Mouse (Mus musculus): ENCODE results near the gene Serhl. TPM values are rescaled to one million over a fixed set of nuclear protein-coding genes. Genes with fewer than 3 reads are reported as not detected.

Gene Serhl
- polyA plus RNA-seq, 1 experiment from 2014 or later: 61.0 TPM

DNA sequence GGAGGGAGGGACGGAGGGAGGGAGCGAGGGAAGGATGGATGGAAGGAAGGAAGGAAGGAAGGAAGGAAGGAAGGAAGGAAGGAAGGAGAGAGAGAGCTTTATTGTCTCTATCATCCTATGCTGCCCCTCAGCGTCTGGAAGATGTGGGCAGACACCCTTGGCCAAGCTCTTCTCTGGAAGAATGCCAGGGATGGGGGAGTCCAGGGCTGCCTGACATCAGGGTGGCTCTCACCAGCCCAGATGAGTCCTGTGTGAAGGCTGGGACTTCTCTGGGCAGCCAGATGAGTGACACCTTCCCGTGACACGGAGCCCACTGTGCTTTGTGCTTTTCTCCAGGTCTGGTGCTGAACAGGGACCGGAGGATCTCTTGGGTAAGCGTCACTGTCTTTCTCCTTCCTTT lies 22.6 kb downstream of the Serhl start:
- no peak overlapping the region for H3K9ac ChIP-seq (ENCODE audit: low read length)
- H3K4me1 ChIP-seq (ENCODE audit: control insufficient read depth, insufficient read depth, low read length): 0 out of 2 replicates have a peak, but pooled peaks cover 5% of the 10 kb centered on the region
- H3K27ac ChIP-seq (ENCODE audit: low read length): no peak overlapping the region
- H3K4me2 ChIP-seq (ENCODE audit: low read depth, low read length): no peak overlapping the region
- 79% methylated on average over 7 of the region's 7 CpGs for WGBS
- H3K27me3 ChIP-seq (ENCODE audit: control insufficient read depth, insufficient read depth, low read length): no peaks in the 10 kb centered on the region
- no peaks in the 10 kb centered on the region for H3K9me3 ChIP-seq (replicated peaks; ENCODE audit: control insufficient read depth, low read length)
- no peak for ATAC-seq (ENCODE audit: insufficient read depth, low FRiP score)
- peaks cover 15% of the 10 kb centered on the region; the same call in 1 of the 2 replicates for H3K36me3 ChIP-seq (ENCODE audit: control insufficient read depth, insufficient read depth, low read length)
- no peak overlapping the region for H3K4me3 ChIP-seq (replicated peaks; ENCODE audit: low read length)

GRCm38 (mm10) chr15:83112898-83113297 lies 23.6 kb downstream of the Serhl start:
- Histone ChIP-seq H3K9me3 (replicated peaks; ENCODE audit: control insufficient read depth, low read length) (no peaks in the 10 kb centered on the region), H3K36me3 (ENCODE audit: control insufficient read depth, insufficient read depth, low read length) (peaks cover 23% of the 10 kb centered on the region; the same call in 1 of the 2 replicates), H3K27ac (ENCODE audit: low read length) (no peak overlapping the region), H3K9ac (ENCODE audit: low read length) (no peak overlapping the region), H3K27me3 (ENCODE audit: control insufficient read depth, insufficient read depth, low read length) (no peaks in the 10 kb centered on the region), H3K4me2 (ENCODE audit: low read depth, low read length) (no peak overlapping the region), H3K4me1 (ENCODE audit: control insufficient read depth, insufficient read depth, low read length) (0 out of 2 replicates have a peak, but pooled peaks cover 5% of the 10 kb centered on the region), H3K4me3 (replicated peaks; ENCODE audit: low read length) (no peak overlapping the region)
- ATAC-seq (ENCODE audit: insufficient read depth, low FRiP score): peak; percentile 76; the same call in 1 of the 2 replicates
- WGBS: 11% methylated on average over 10 of the region's 11 CpGs

DNA sequence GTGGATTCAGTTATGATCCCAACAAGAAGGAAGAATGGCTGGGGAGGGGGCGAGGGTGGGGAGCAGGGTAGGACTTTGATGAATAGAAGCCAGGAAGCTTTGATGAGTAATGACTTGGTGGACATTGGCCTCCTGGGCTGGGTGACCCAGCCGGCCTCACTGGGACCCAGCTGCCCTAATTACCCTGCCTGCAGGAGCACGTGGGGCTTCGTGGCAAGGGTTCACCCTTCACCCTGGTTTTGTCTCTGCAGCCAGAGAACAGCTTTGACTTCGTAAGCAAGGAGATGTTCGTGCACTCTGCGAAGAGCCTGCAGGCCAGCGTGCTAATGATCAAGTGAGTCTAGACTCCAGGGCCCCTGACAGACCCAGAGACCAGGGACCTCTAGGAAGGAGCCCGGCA lies 24.8 kb downstream of the Serhl start:
- Histone ChIP-seq H3K9me3 (replicated peaks; ENCODE audit: control insufficient read depth, low read length) (no peaks in the 10 kb centered on the region), H3K4me2 (ENCODE audit: low read depth, low read length) (no peak overlapping the region), H3K36me3 (ENCODE audit: control insufficient read depth, insufficient read depth, low read length) (peaks cover 29% of the 10 kb centered on the region; the same call in 1 of the 2 replicates), H3K27me3 (ENCODE audit: control insufficient read depth, insufficient read depth, low read length) (no peaks in the 10 kb centered on the region), H3K9ac (ENCODE audit: low read length) (no peak overlapping the region), H3K4me1 (ENCODE audit: control insufficient read depth, insufficient read depth, low read length) (0 out of 2 replicates have a peak, but pooled peaks cover 5% of the 10 kb centered on the region), H3K4me3 (replicated peaks; ENCODE audit: low read length) (no peak overlapping the region), H3K27ac (ENCODE audit: low read length) (no peak overlapping the region)
- WGBS: 77% methylated on average over 9 of the region's 9 CpGs
- ATAC-seq (ENCODE audit: insufficient read depth, low FRiP score): no peak

- peaks cover 35% of the 10 kb centered on the region; the same call in 1 of the 2 replicates for H3K36me3 ChIP-seq (ENCODE audit: control insufficient read depth, insufficient read depth, low read length)
- H3K27me3 ChIP-seq (ENCODE audit: control insufficient read depth, insufficient read depth, low read length): no peaks in the 10 kb centered on the region
- no peak overlapping the region for H3K4me3 ChIP-seq (replicated peaks; ENCODE audit: low read length)
- WGBS: 83% methylated on average over 6 of the region's 6 CpGs
- H3K9ac ChIP-seq (ENCODE audit: low read length): no peak overlapping the region
- no peak overlapping the region for H3K27ac ChIP-seq (ENCODE audit: low read length)
- H3K4me1 ChIP-seq (ENCODE audit: control insufficient read depth, insufficient read depth, low read length): 0 out of 2 replicates have a peak, but pooled peaks cover 5% of the 10 kb centered on the region
- H3K4me2 ChIP-seq (ENCODE audit: low read depth, low read length): no peak overlapping the region
- no peak for ATAC-seq (ENCODE audit: insufficient read depth, low FRiP score)
- H3K9me3 ChIP-seq (replicated peaks; ENCODE audit: control insufficient read depth, low read length): no peaks in the 10 kb centered on the region
Measured at GRCm38 (mm10) chr15:83115071-83115470, 25.8 kb downstream of the Serhl start.

DNA sequence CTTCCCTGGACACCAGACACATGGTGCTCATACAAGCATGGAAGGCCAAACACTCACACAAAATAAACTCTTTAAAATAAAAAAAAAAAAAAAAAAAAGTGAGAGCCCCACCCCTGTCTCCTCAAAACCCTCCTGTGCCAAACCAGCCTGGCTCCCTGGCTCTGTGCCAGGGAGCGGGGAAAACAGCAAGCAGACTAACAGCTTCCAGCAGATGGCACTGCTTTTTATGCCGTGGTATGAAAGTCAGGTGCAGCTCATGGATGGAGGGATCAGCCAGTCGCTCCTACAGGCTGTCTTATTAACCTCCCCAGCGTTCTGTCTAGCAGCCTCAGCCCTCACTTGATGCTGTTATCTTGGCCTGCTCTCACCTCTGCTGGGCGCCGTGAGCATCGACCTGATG lies 29.1 kb downstream of the Serhl start:
- 70% methylated on average over 7 of the region's 7 CpGs for WGBS
- no peak overlapping the region for H3K4me2 ChIP-seq (ENCODE audit: low read depth, low read length)
- no peak overlapping the region for H3K9ac ChIP-seq (ENCODE audit: low read length)
- no peaks in the 10 kb centered on the region for H3K9me3 ChIP-seq (replicated peaks; ENCODE audit: control insufficient read depth, low read length)
- no peaks in the 10 kb centered on the region for H3K27me3 ChIP-seq (ENCODE audit: control insufficient read depth, insufficient read depth, low read length)
- no peak for ATAC-seq (ENCODE audit: insufficient read depth, low FRiP score)
- H3K4me1 ChIP-seq (ENCODE audit: control insufficient read depth, insufficient read depth, low read length): peaks cover 8% of the 10 kb centered on the region; the same call in 1 of the 2 replicates
- no peak overlapping the region for H3K4me3 ChIP-seq (replicated peaks; ENCODE audit: low read length)
- H3K36me3 ChIP-seq (ENCODE audit: control insufficient read depth, insufficient read depth, low read length): peaks cover 35% of the 10 kb centered on the region; the same call in 1 of the 2 replicates
- H3K27ac ChIP-seq (ENCODE audit: low read length): no peak overlapping the region

GRCm38 (mm10) chr15:83121709-83122565 lies 32.6 kb downstream of the Serhl start:
- ATAC-seq (ENCODE audit: insufficient read depth, low FRiP score): peak; percentile 60
- H3K27me3 ChIP-seq (ENCODE audit: control insufficient read depth, insufficient read depth, low read length): no peaks in the 10 kb centered on the region
- peaks cover 20% of the 10 kb centered on the region; the same call in 1 of the 2 replicates for H3K36me3 ChIP-seq (ENCODE audit: control insufficient read depth, insufficient read depth, low read length)
- no peaks in the 10 kb centered on the region for H3K9me3 ChIP-seq (replicated peaks; ENCODE audit: control insufficient read depth, low read length)
- H3K4me3 ChIP-seq (replicated peaks; ENCODE audit: low read length): peak overlapping the region; percentile 93
- 4% methylated on average over 42 of the region's 43 CpGs for WGBS
- peak overlapping the region; percentile 82 for H3K27ac ChIP-seq (ENCODE audit: low read length)
- H3K4me2 ChIP-seq (ENCODE audit: low read depth, low read length): peak overlapping the region; percentile 87
- peak overlapping the region; percentile 82 for H3K9ac ChIP-seq (ENCODE audit: low read length)
- peaks cover 8% of the 10 kb centered on the region; the same call in 1 of the 2 replicates for H3K4me1 ChIP-seq (ENCODE audit: control insufficient read depth, insufficient read depth, low read length)

DNA sequence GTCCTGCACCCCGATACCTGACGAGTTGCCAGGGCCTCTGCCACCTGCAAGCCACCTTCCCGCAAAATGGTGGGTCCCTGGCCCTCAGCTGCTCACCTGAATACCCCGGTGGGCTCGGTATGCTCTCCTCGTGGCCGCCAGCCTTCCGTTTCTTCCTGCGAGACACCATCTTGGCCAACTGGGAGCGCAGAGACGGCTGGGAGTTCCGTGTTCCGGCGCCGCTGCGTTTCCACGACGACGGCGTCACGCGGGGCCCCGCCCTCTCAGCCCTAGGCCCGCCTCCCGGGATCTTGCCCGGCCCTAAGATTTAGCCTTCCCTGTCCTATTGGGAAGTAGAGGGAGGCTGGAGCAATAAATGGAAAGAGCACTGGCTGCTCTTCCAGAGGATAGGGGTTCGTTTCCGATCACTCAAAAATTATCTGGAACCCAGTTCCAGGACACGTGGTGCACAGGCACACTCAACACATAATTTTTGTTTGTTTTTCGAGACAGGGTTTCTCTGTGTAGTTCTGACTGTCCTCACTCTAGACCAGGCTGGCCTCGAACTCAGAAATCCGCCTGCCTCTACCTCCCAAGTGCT lies 33.4 kb downstream of the Serhl start, which contains the start of gene Rrp7a:
Rrp7a (minus strand) TSS at position 236 of the 580 bp plus-strand sequence.
- ATAC-seq (ENCODE audit: insufficient read depth, low FRiP score): peak; percentile 94
- peak within 1 kb of the TSS; percentile 93 for H3K4me3 ChIP-seq (replicated peaks; ENCODE audit: low read length)
- peak within 1 kb of the TSS; percentile 87 for H3K4me2 ChIP-seq (ENCODE audit: low read depth, low read length)
- peaks cover 8% of the 10 kb centered on the region; the same call in 1 of the 2 replicates for H3K4me1 ChIP-seq (ENCODE audit: control insufficient read depth, insufficient read depth, low read length)
- H3K27me3 ChIP-seq (ENCODE audit: control insufficient read depth, insufficient read depth, low read length): no peaks in the 10 kb centered on the region
- peak within 1 kb of the TSS; percentile 82 for H3K27ac ChIP-seq (ENCODE audit: low read length)
- peaks cover 16% of the 10 kb centered on the region; the same call in 1 of the 2 replicates for H3K36me3 ChIP-seq (ENCODE audit: control insufficient read depth, insufficient read depth, low read length)
- H3K9me3 ChIP-seq (replicated peaks; ENCODE audit: control insufficient read depth, low read length): no peaks in the 10 kb centered on the region
- 10% methylated on average over 32 of the region's 32 CpGs for WGBS
- H3K9ac ChIP-seq (ENCODE audit: low read length): peak within 1 kb of the TSS; percentile 82

- Histone ChIP-seq H3K9ac (ENCODE audit: low read length) (no peak overlapping the region), H3K9me3 (replicated peaks; ENCODE audit: control insufficient read depth, low read length) (no peaks in the 10 kb centered on the region), H3K4me2 (ENCODE audit: low read depth, low read length) (no peak overlapping the region), H3K4me3 (replicated peaks; ENCODE audit: low read length) (no peak overlapping the region), H3K36me3 (ENCODE audit: control insufficient read depth, insufficient read depth, low read length) (peaks cover 6% of the 10 kb centered on the region; the same call in 1 of the 2 replicates), H3K27ac (ENCODE audit: low read length) (0 out of 2 replicates have a peak overlapping the region, but pooled peaks have one; percentile 36), H3K27me3 (ENCODE audit: control insufficient read depth, insufficient read depth, low read length) (no peaks in the 10 kb centered on the region), H3K4me1 (ENCODE audit: control insufficient read depth, insufficient read depth, low read length) (peaks cover 8% of the 10 kb centered on the region; the same call in 1 of the 2 replicates)
- no peak for ATAC-seq (ENCODE audit: insufficient read depth, low FRiP score)
- 63% methylated on average over 5 of the region's 5 CpGs for WGBS
Measured at GRCm38 (mm10) chr15:83124625-83125024, 35.3 kb downstream of the Serhl start.

DNA sequence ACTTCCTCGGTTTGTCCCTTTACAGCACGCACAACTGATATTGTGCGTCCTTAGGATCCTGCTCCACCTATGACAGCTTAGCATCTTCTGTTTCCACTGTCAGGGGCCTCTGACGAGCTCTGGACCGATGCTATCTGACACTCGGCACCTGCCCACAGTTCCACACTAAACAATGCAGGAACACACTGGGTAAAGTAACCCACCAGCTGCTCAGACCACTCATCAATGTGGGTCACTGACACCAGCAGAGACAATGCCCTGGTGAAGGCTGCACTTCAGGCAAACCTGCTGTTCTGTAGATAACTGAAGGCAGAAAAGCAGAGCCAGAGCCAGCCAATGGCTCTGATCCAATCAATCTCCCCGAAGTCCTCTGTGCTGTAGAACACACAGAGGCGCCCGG lies 37.3 kb downstream of the Serhl start:
- H3K27ac ChIP-seq (ENCODE audit: low read length): no peak overlapping the region
- ATAC-seq (ENCODE audit: insufficient read depth, low FRiP score): no peak
- H3K36me3 ChIP-seq (ENCODE audit: control insufficient read depth, insufficient read depth, low read length): peaks cover 14% of the 10 kb centered on the region
- H3K27me3 ChIP-seq (ENCODE audit: control insufficient read depth, insufficient read depth, low read length): no peaks in the 10 kb centered on the region
- no peak overlapping the region for H3K4me2 ChIP-seq (ENCODE audit: low read depth, low read length)
- no peak overlapping the region for H3K9ac ChIP-seq (ENCODE audit: low read length)
- H3K4me3 ChIP-seq (replicated peaks; ENCODE audit: low read length): no peak overlapping the region
- H3K9me3 ChIP-seq (replicated peaks; ENCODE audit: control insufficient read depth, low read length): no peaks in the 10 kb centered on the region
- WGBS: 95% methylated on average over 9 of the region's 9 CpGs
- peaks cover 3% of the 10 kb centered on the region; the same call in 1 of the 2 replicates for H3K4me1 ChIP-seq (ENCODE audit: control insufficient read depth, insufficient read depth, low read length)
